Mouse (Mus musculus) macrophage (primary cell): ENCODE data around the gene Nufip2. TPM values are rescaled to one million over a fixed set of nuclear protein-coding genes. Genes with fewer than 3 reads are reported as not detected.
A peak's percentile ranks its signal among the peaks of the same experiment; 100 is the strongest.

Experiments used
- H3K27ac ChIP-seq: fragments of 350-480 bp; formaldehyde crosslinking; 2 replicates; pipeline ENCODE4 v1.9.0; 2021
- H3K36me3 ChIP-seq: fragments of 350-480 bp; formaldehyde crosslinking; 2 replicates; pipeline ENCODE4 v1.9.0; 2021; ENCODE audit errors: inconsistent target
- H3K4me3 ChIP-seq: fragments of 350-480 bp; formaldehyde crosslinking; 2 replicates; pipeline ENCODE4 v1.9.0; 2021; ENCODE audit errors: inconsistent target
- H3K79me2 ChIP-seq: fragments of 350-480 bp; formaldehyde crosslinking; 2 replicates; pipeline ENCODE4 v1.9.0; 2021; ENCODE audit errors: inconsistent target
- WGBS: methylation state at CpG from one replicate; pipeline ENCODE4 v1.1.7; 2026; ENCODE audit warnings: inconsistent platforms; ENCODE audit not compliant: missing documents; 5-methylcytosine and 5-hydroxymethylcytosine counted together
- polyA plus RNA-seq: library from polyadenylated mRNA; stranded (reverse); fragments of 250-400 nt; gene quantifications from 3 replicates; pipeline ENCODE4 v1.2.4, GENCODE M21; 2018; ENCODE audit warnings: inconsistent platforms

Nufip2 gene
- polyA plus RNA-seq, 1 experiment from 2014 or later, result 22.9 TPM

- 63% methylated on average over 5 of the region's 5 CpGs for WGBS
- no peak within 1 kb of the TSS for H3K4me3 ChIP-seq
- no peaks in the 10 kb centered on the region for H3K36me3 ChIP-seq
- H3K79me2 ChIP-seq, result no peaks in the 10 kb centered on the region; the same call in 1 of the 2 replicates
- H3K27ac ChIP-seq, result peak within 1 kb of the TSS; percentile 97
Measured at GRCm38 (mm10) chr11:77787707-77788106, 101.8 kb downstream of the Nufip2 start, which contains the start of gene Gm10277. Gm10277 (minus strand) TSS chr11:77787747.

DNA sequence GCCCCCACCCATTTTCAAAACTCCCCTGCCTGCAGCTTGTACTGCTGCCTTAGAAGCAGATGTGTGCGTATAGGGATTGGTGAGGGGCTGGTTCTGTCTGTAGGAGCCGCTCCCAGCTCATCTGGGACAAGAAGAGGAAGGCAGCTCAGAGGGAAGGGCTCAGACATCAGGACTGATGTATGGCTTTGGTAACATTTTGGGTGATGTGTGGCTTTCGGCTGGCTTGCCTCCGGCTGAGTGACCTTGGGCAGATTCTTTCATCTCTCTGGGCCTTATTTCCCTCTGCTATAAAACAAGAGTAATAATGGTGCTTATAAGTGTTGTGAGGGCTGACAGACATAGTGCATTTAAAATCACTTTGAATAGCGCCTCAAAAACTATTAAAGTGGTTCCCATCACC, 103.6 kb downstream of the Nufip2 start:
- 95% methylated on average over 5 of the region's 5 CpGs for WGBS
- Histone ChIP-seq H3K4me3 (no peak overlapping the region), H3K79me2 (no peaks in the 10 kb centered on the region; the same call in 1 of the 2 replicates), H3K27ac (no peak overlapping the region), H3K36me3 (no peaks in the 10 kb centered on the region)

GRCm38 (mm10) chr11:77790286-77790685, 104.3 kb downstream of the Nufip2 start:
- Histone ChIP-seq H3K79me2 (no peaks in the 10 kb centered on the region), H3K36me3 (no peaks in the 10 kb centered on the region), H3K27ac (no peak overlapping the region), H3K4me3 (no peak overlapping the region)
- WGBS, result 40% methylated on average over 9 of the region's 9 CpGs

- 87% methylated on average over 8 of the region's 8 CpGs for WGBS
- Histone ChIP-seq H3K27ac (no peak overlapping the region), H3K36me3 (no peaks in the 10 kb centered on the region), H3K4me3 (no peak overlapping the region), H3K79me2 (no peaks in the 10 kb centered on the region)
Measured at GRCm38 (mm10) chr11:77791241-77791727, 105.3 kb downstream of the Nufip2 start.

Other genes starting within 250 kb of the Nufip2 start
- gene Coro6, start 223.7 kb upstream of the Nufip2 start, polyA plus RNA-seq, result not detected in 3 replicates
- 2.8 to 4.3 TPM (median 3.3 TPM) in 3 replicates for gene Ankrd13b, start 196.5 kb upstream of the Nufip2 start, polyA plus RNA-seq
- gene Git1, start 192.6 kb upstream of the Nufip2 start, polyA plus RNA-seq, result 23.8 to 28.2 TPM (median 25.3 TPM) in 3 replicates
- 0.63 to 3.6 TPM (median 3.1 TPM) in 3 replicates for gene Abhd15, start 171.0 kb upstream of the Nufip2 start, polyA plus RNA-seq
- gene Trp53i13, start 170.2 kb upstream of the Nufip2 start, polyA plus RNA-seq, result 1.8 to 4.6 TPM (median 4.5 TPM) in 3 replicates
- not detected in 3 replicates for gene Gm10392, start 167.0 kb upstream of the Nufip2 start, polyA plus RNA-seq
- 16.9 to 21.9 TPM (median 19.1 TPM) in 3 replicates for gene Taok1, start 78.3 kb upstream of the Nufip2 start, polyA plus RNA-seq
- gene Cryba1, start 39.1 kb downstream of the Nufip2 start, polyA plus RNA-seq, result not detected in 3 replicates
- 37.1 to 91.1 TPM (median 40.6 TPM) in 3 replicates for gene Myo18a, start 77.1 kb downstream of the Nufip2 start, polyA plus RNA-seq
- gene Gm10277, start 101.6 kb downstream of the Nufip2 start, polyA plus RNA-seq, result not detected in 3 replicates
- gene Pipox, start 207.9 kb downstream of the Nufip2 start, polyA plus RNA-seq, result not detected in 3 replicates
- gene Sez6, start 244.6 kb downstream of the Nufip2 start, polyA plus RNA-seq, result not detected in 3 replicates